Mouse (Mus musculus) olfactory bulb, adult 2 months (tissue): ENCODE results near the gene S100a6.

Source experiments
- CTCF ChIP-seq: fragments of 200-500 bp; IDR thresholded peaks from 2 replicates; pipeline ENCODE4 v1.5.1; 2012; ENCODE audit warnings: low read depth, mild to moderate bottlenecking, low read length, moderate library complexity; ENCODE audit not compliant: insufficient read depth
- POLR2A ChIP-seq: fragments of 200-500 bp; IDR thresholded peaks from 2 replicates; pipeline ENCODE4 v1.6.1; 2012; ENCODE audit warnings: mild to moderate bottlenecking, low read depth, low read length, moderate library complexity; ENCODE audit not compliant: insufficient read depth

- TF ChIP-seq CTCF, result no peak; the same call in 1 of the 2 replicates
- TF ChIP-seq POLR2A, result no peak
Observed at GRCm38 (mm10) chr3:90644220-90644619, 31.5 kb downstream of the S100a6 start.
